Mouse (Mus musculus) midbrain, embryonic 14.5 days (tissue): Measurements from ENCODE around the gene Lbhd2. TPM values are rescaled to one million over a fixed set of nuclear protein-coding genes. Genes with fewer than 3 reads are reported as not detected.

Experiments used
- ATAC-seq: fragments of 200-750 bp; cut with Nextera tagmentation; 2 replicates; pipeline ENCODE4 v1.8.0; 2017; ENCODE audit warnings: moderate number of reproducible peaks, moderate library complexity; ENCODE audit not compliant: low FRiP score, low TSS enrichment
- DNase-seq: peaks from one replicate; pipeline ENCODE4 v3.0.0-alpha.2; 2015
- H3K27ac ChIP-seq: fragments of 300-500 bp; sonication (generic); replicated peaks from 2 replicates; pipeline ENCODE4 v1.5.1; 2014; ENCODE audit warnings: mild to moderate bottlenecking, low read depth, low read length, moderate library complexity
- H3K27me3 ChIP-seq: fragments of 300-500 bp; sonication (generic); 2 replicates; pipeline ENCODE4 v1.6.1; 2014; ENCODE audit warnings: low read length, control low read depth, mixed read lengths; ENCODE audit not compliant: control insufficient read depth, insufficient read depth
- H3K36me3 ChIP-seq: fragments of 300-500 bp; sonication (generic); 2 replicates; pipeline ENCODE4 v1.6.1; 2014; ENCODE audit warnings: low read length, control low read depth; ENCODE audit not compliant: control insufficient read depth, insufficient read depth
- H3K4me1 ChIP-seq: fragments of 300-500 bp; sonication (generic); 2 replicates; pipeline ENCODE4 v1.6.1; 2014; ENCODE audit warnings: mild to moderate bottlenecking, antibody characterized with exemption, low read length, control low read depth; ENCODE audit not compliant: control insufficient read depth, insufficient read depth
- H3K4me2 ChIP-seq: fragments of 300-500 bp; sonication (generic); 2 replicates; pipeline ENCODE4 v1.6.1; 2014; ENCODE audit warnings: mild to moderate bottlenecking, low read length, moderate library complexity
- H3K4me3 ChIP-seq: fragments of 300-500 bp; sonication (generic); replicated peaks from 2 replicates; pipeline ENCODE4 v1.5.1; 2014; ENCODE audit warnings: low read depth, low read length
- H3K9ac ChIP-seq: fragments of 300-500 bp; sonication (generic); replicated peaks from 2 replicates; pipeline ENCODE4 v1.6.1; 2014; ENCODE audit warnings: mild to moderate bottlenecking, low read length, moderate library complexity
- H3K9me3 ChIP-seq: fragments of 300-500 bp; sonication (generic); 2 replicates; pipeline ENCODE4 v1.6.1; 2016; ENCODE audit warnings: low read length, control low read depth, mixed read lengths; ENCODE audit not compliant: control insufficient read depth
- WGBS: fragments of 180-500 bp; shearing (Covaris S2); extraction: QIAGEN DNeasy Blood & Tissue Kit; methylation state at CpG from one replicate; pipeline ENCODE4 v1.1.7; 2014; 5-methylcytosine and 5-hydroxymethylcytosine counted together
- polyA plus RNA-seq: library from polyadenylated mRNA; unstranded; fragments of >200 nt; fragmentation: Nextera tagmentation; extraction: Ambion mirVana; gene quantifications from 2 replicates; pipeline ENCODE4 v1.2.1, GENCODE M21; 2014

The Lbhd2 gene
- polyA plus RNA-seq, 1 experiment from 2014 or later: 2.0 TPM

DNA sequence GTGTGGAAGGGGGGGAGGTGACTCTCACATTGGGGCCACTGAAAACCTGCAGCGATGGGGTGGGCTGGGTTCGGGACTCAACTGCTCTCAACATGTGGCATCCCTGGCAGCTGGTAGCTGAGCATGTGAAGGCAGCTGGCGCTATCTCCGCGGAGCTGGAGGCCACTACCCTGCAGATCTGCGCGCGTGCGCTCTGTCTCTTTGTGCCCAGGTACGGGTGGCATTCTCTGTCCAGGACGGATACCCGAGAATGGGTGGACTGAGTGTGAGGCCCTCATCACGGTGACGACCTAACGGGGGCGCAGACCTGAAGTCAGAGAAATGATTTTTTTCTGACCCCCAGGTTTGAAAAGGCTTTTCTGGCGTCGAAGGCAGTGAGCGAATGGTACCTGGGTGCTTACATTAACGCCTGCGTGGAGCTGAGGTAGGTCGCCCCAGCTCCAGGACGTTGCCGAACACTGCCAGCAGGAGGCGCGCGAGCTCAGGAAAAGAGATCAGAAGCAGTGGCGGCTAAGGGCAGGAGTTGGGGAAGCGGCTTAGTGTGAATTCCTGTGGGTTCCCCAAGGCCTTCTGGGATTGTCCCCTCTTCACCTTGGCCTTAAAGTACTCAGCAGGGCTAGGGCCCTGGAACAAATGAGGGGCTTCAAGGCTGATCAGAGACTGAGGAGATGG, 19.3 kb downstream of the Lbhd2 start:
- Histone ChIP-seq H3K27ac (no peak overlapping the region), H3K27me3 (peaks cover 92% of the 10 kb centered on the region), H3K36me3 (no peaks in the 10 kb centered on the region), H3K4me1 (peaks cover 11% of the 10 kb centered on the region; the same call in 1 of the 2 replicates), H3K4me3 (no peak overlapping the region), H3K4me2 (peak overlapping the region; percentile 25), H3K9me3 (no peaks in the 10 kb centered on the region), H3K9ac (no peak overlapping the region)
- ATAC-seq (peak; percentile 46; the same call in 1 of the 2 replicates), DNase-seq (peak; percentile 91)
- WGBS: 20% methylated on average over 29 of the region's 29 CpGs

GRCm38 (mm10) chr12:111427438-111428113, 21.0 kb downstream of the Lbhd2 start:
- no peak overlapping the region for H3K4me2 ChIP-seq
- H3K9ac ChIP-seq: no peak overlapping the region
- no peaks in the 10 kb centered on the region for H3K9me3 ChIP-seq
- WGBS: 49% methylated on average over 12 of the region's 12 CpGs
- H3K36me3 ChIP-seq: no peaks in the 10 kb centered on the region
- H3K27me3 ChIP-seq: peaks cover 88% of the 10 kb centered on the region
- H3K27ac ChIP-seq: no peak overlapping the region
- no peak overlapping the region for H3K4me3 ChIP-seq
- ATAC-seq (no peak), DNase-seq (peak; percentile 54)
- peaks cover 11% of the 10 kb centered on the region; the same call in 1 of the 2 replicates for H3K4me1 ChIP-seq

GRCm38 (mm10) chr12:111428364-111428763, 21.8 kb downstream of the Lbhd2 start:
- Histone ChIP-seq H3K36me3 (no peaks in the 10 kb centered on the region), H3K27ac (no peak overlapping the region), H3K4me2 (peak overlapping the region; percentile 65; the same call in 1 of the 2 replicates), H3K4me1 (peaks cover 11% of the 10 kb centered on the region; the same call in 1 of the 2 replicates), H3K4me3 (no peak overlapping the region), H3K9me3 (no peaks in the 10 kb centered on the region), H3K9ac (no peak overlapping the region), H3K27me3 (peaks cover 81% of the 10 kb centered on the region)
- DNase-seq (no peak), ATAC-seq (no peak)
- WGBS: 19% methylated on average over 8 of the region's 8 CpGs

- Histone ChIP-seq H3K4me1 (peaks cover 11% of the 10 kb centered on the region; the same call in 1 of the 2 replicates), H3K9me3 (no peaks in the 10 kb centered on the region), H3K4me2 (peak overlapping the region; percentile 65), H3K27me3 (peaks cover 73% of the 10 kb centered on the region), H3K27ac (0 out of 2 replicates have a peak overlapping the region, but pooled peaks have one; percentile 26), H3K9ac (peak overlapping the region; percentile 44), H3K4me3 (peak overlapping the region; percentile 41), H3K36me3 (no peaks in the 10 kb centered on the region)
- ATAC-seq: no peak
- DNase-seq: peak; percentile 83
- WGBS: 1% methylated on average over 40 of the region's 40 CpGs
Measured at GRCm38 (mm10) chr12:111428961-111429911, 22.6 kb downstream of the Lbhd2 start.

DNA sequence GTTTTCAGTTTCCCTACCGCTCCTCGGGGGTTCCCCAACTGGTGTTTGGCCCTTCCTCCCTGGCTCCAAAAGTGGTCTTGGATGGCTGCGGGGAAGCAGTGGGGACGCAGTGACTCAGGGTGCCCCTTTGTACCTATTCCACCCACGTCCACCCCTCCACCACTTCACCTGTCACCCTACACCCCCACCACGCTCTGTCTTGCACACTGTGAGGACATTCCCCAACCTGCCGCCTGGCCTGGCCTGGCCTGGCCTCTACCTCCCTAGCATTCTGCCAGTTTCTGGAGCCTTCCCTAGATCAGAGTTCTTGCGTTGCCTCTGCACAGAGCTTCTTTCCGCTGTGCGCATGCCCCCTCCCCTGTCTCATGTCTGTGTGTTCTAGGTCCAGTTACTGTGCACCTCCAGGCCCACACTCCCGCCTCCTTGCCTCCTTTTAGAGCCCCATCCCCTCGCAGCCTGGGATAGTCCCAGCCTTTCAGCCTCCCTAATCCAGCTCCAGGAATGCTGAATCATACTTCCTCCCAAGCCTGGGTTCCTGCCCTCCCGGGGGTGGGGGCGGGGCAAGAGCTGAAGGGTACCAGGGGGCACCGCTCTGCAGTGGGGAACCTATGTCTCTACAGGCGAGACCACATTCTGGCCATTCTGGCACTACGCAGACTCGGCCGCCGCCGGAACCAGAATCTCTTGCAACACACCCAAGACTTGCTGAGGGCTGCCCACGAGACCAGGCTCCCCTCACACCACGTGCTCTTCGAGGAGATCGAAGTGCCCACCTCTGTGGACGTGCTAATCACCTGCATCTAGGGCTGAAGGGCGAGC, 23.6 kb downstream of the Lbhd2 start:
- 11% methylated on average over 27 of the region's 27 CpGs for WGBS
- peaks cover 21% of the 10 kb centered on the region for H3K4me1 ChIP-seq
- H3K27me3 ChIP-seq: peaks cover 62% of the 10 kb centered on the region
- H3K4me3 ChIP-seq: peak overlapping the region; percentile 41
- H3K4me2 ChIP-seq: peak overlapping the region; percentile 65
- H3K36me3 ChIP-seq: no peaks in the 10 kb centered on the region
- H3K9ac ChIP-seq: peak overlapping the region; percentile 44; the same call in 1 of the 2 replicates
- DNase-seq (no peak), ATAC-seq (no peak)
- H3K27ac ChIP-seq: no peak overlapping the region
- H3K9me3 ChIP-seq: no peaks in the 10 kb centered on the region

GRCm38 (mm10) chr12:111430868-111431817, 24.5 kb downstream of the Lbhd2 start:
- no peaks in the 10 kb centered on the region for H3K36me3 ChIP-seq
- H3K9ac ChIP-seq: no peak overlapping the region
- no peak for ATAC-seq
- H3K27me3 ChIP-seq: peaks cover 55% of the 10 kb centered on the region
- no peak overlapping the region for H3K27ac ChIP-seq
- no peaks in the 10 kb centered on the region for H3K9me3 ChIP-seq
- 31% methylated on average over 14 of the region's 14 CpGs for WGBS
- no peak for DNase-seq
- no peak overlapping the region for H3K4me2 ChIP-seq
- peaks cover 22% of the 10 kb centered on the region for H3K4me1 ChIP-seq
- no peak overlapping the region for H3K4me3 ChIP-seq

- no peak overlapping the region for H3K4me2 ChIP-seq
- ATAC-seq (no peak), DNase-seq (no peak)
- WGBS: 27% methylated on average over 4 of the region's 4 CpGs
- H3K9me3 ChIP-seq: no peaks in the 10 kb centered on the region
- H3K4me3 ChIP-seq: no peak overlapping the region
- H3K9ac ChIP-seq: no peak overlapping the region
- peaks cover 22% of the 10 kb centered on the region for H3K4me1 ChIP-seq
- H3K27me3 ChIP-seq: peaks cover 49% of the 10 kb centered on the region
- no peak overlapping the region for H3K27ac ChIP-seq
- no peaks in the 10 kb centered on the region for H3K36me3 ChIP-seq
Measured at GRCm38 (mm10) chr12:111432097-111432496, 25.5 kb downstream of the Lbhd2 start.
